Mouse (Mus musculus) hindbrain, embryonic 10.5 days (tissue): ENCODE data around the gene Gnaz. TPM values are rescaled to one million over a fixed set of nuclear protein-coding genes. Genes with fewer than 3 reads are reported as not detected.

ENCODE experiments used
- DNase-seq: peaks from one replicate; pipeline ENCODE4 v3.0.0-alpha.2; 2017; ENCODE audit warnings: low spot score
- H3K27ac ChIP-seq: fragments of 300-500 bp; sonication (generic); 2 replicates; pipeline ENCODE4 v1.5.1; 2016; ENCODE audit warnings: mild to moderate bottlenecking, moderate library complexity
- H3K27me3 ChIP-seq: fragments of 300-500 bp; sonication (generic); 2 replicates; pipeline ENCODE4 v1.6.1; 2016; ENCODE audit warnings: mild to moderate bottlenecking; ENCODE audit not compliant: poor library complexity, insufficient read depth, severe bottlenecking
- H3K36me3 ChIP-seq: fragments of 300-500 bp; sonication (generic); 2 replicates; pipeline ENCODE4 v1.6.1; 2016; ENCODE audit warnings: mild to moderate bottlenecking, moderate library complexity
- H3K4me1 ChIP-seq: fragments of 300-500 bp; sonication (generic); replicated peaks from 2 replicates; pipeline ENCODE4 v1.6.1; 2016; ENCODE audit warnings: mild to moderate bottlenecking
- H3K4me3 ChIP-seq: fragments of 300-500 bp; sonication (generic); 2 replicates; pipeline ENCODE4 v1.5.1; 2016; ENCODE audit warnings: mild to moderate bottlenecking, moderate library complexity
- H3K9me3 ChIP-seq: fragments of 300-500 bp; sonication (generic); 2 replicates; pipeline ENCODE4 v1.6.1; 2016; ENCODE audit warnings: mild to moderate bottlenecking, moderate library complexity
- WGBS: fragments of 180-500 bp; shearing (Covaris S2); methylation state at CpG from one replicate; pipeline ENCODE4 v1.1.7; 2016; 5-methylcytosine and 5-hydroxymethylcytosine counted together
- polyA plus RNA-seq: library from polyadenylated mRNA; unstranded; fragments of >200 nt; fragmentation: Nextera tagmentation; extraction: Ambion mirVana; gene quantifications from 2 replicates; pipeline ENCODE4 v1.2.1, GENCODE M21; 2016

The Gnaz gene
- polyA plus RNA-seq, 1 experiment from 2014 or later: 15.0 TPM

DNA sequence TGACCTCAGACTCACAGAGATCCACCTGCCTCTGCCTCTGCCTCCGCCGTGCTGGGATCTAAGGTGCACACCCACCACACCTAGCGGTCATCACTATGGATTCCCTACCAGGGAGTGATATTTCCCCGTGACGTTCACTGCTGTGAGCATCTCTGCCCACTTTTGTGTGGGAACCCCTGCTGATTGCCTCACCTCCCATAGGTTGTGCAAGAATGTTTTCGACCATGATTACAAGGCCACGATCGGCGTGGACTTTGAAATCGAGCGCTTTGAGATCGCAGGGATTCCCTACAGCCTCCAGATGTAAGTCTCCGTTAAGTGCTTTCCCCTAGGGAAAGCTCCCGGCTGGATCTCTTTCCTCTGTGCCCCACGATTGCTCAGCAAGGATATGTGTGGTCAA is 78.9 kb downstream of the Gnaz start:
- 93% methylated on average over 15 of the region's 15 CpGs for WGBS
- no peak overlapping the region for H3K4me3 ChIP-seq
- DNase-seq: no peak
- H3K36me3 ChIP-seq: peaks cover 25% of the 10 kb centered on the region; the same call in 1 of the 2 replicates
- H3K9me3 ChIP-seq: no peaks in the 10 kb centered on the region
- no peak overlapping the region for H3K27ac ChIP-seq
- peaks cover 16% of the 10 kb centered on the region; the same call in 1 of the 2 replicates for H3K4me1 ChIP-seq
- H3K27me3 ChIP-seq: no peaks in the 10 kb centered on the region

DNA sequence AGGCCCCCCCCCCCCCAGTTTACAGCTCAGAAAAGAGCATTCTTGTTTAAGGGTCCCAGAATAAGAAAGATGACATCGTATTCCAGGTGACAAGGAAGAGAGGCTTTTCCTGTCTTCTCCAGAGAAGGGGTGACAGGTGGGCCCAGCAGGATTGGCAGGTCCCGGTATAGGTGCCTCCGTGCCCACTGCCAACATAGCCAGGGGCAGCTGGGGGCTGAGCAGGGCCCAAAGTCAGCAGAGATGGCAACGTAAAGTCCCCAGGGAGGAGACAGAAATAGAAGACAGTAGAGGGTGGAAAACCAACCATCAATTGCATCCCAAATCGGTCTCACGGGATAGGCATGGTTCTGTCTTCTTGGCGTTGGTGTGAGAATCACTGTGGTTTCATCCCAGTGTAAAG is 81.7 kb downstream of the Gnaz start:
- peaks cover 20% of the 10 kb centered on the region; the same call in 1 of the 2 replicates for H3K36me3 ChIP-seq
- H3K27me3 ChIP-seq: no peaks in the 10 kb centered on the region; the same call in 1 of the 2 replicates
- peaks cover 19% of the 10 kb centered on the region; the same call in 1 of the 2 replicates for H3K4me1 ChIP-seq
- 92% methylated on average over 7 of the region's 7 CpGs for WGBS
- H3K4me3 ChIP-seq: no peak overlapping the region
- H3K27ac ChIP-seq: no peak overlapping the region
- no peaks in the 10 kb centered on the region for H3K9me3 ChIP-seq
- no peak for DNase-seq

DNA sequence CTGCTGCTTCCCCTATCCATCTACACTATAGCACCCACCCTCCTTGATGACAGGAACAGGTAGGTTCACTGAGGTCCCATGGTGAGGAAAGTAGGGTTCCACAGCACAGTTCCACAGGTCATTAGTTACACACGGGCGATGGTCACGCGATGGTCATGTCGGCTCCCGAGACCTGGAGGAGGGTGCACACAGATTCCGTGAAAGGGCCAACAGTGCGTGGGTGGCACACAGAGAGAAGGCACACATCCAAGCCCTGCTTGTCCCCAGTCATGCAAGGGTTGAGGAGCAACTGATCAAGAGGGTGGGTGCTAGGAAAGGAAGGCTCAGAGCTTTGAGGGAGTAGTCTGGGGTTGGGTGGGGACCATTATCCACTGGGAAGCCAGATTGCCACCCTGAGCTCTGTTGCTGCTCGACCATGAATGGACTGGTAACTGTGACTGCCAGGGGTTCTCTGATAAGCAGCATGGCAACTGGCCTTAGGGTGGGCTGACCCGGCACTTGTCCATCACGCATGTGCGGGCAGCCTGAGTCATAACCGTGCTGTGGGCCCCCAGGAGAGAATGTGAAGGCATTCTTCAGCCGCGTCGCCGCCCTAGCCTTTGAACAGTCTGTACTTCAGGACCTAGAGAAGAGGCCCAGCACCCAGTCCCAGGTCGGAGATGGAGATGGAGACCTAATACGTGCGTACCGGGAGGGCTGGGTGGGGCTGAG is 84.5 kb downstream of the Gnaz start:
- Histone ChIP-seq H3K4me1 (peaks cover 19% of the 10 kb centered on the region), H3K27ac (no peak overlapping the region), H3K9me3 (no peaks in the 10 kb centered on the region), H3K4me3 (no peak overlapping the region), H3K27me3 (peaks cover 4% of the 10 kb centered on the region; the same call in 1 of the 2 replicates), H3K36me3 (peaks cover 7% of the 10 kb centered on the region; the same call in 1 of the 2 replicates)
- DNase-seq: no peak
- 95% methylated on average over 21 of the region's 21 CpGs for WGBS

DNA sequence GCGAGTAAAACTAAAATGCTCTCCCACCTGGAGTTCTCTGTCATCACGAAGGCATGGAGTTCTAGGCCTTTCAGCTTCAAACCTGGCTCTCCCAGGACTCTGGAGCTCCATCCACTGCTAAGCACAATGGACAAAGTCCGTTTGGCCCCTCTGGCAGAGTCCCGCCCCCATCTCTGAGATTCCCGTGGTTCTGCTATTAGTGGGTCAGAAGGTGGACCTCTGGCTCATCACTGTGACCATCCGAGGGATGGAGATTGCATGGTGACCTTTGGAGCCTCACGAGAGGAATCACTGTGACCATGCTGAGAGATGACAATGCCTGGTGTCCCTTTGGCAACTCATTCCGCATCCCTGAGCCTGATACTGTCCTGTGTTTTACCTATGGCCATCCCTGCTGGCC is 85.9 kb downstream of the Gnaz start:
- Histone ChIP-seq H3K4me1 (peaks cover 33% of the 10 kb centered on the region), H3K27ac (no peak overlapping the region), H3K27me3 (peaks cover 16% of the 10 kb centered on the region), H3K9me3 (no peaks in the 10 kb centered on the region), H3K4me3 (no peak overlapping the region), H3K36me3 (peaks cover 3% of the 10 kb centered on the region; the same call in 1 of the 2 replicates)
- DNase-seq: no peak
- 78% methylated on average over 8 of the region's 8 CpGs for WGBS

DNA sequence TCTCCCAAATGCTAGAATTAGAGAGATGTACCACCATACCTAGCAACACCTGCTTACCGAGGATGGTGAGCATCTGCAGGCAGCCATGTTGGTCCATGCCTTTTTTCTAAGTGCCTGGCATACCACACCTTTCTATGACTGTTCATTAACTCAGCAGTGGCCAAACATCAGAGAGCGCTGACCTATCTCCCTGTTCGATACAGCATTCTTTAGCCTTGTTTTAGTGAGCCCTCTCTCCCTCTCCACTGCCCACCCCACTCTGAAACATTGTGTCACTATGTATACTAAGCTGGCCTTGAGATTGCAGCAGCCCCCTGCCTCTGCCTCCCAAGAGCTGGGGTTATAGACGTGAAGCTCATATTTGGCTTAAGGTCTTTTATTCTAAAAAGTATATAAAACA is 86.7 kb downstream of the Gnaz start:
- Histone ChIP-seq H3K4me3 (no peak overlapping the region), H3K27me3 (peaks cover 16% of the 10 kb centered on the region), H3K4me1 (peaks cover 40% of the 10 kb centered on the region), H3K27ac (no peak overlapping the region), H3K36me3 (peaks cover 3% of the 10 kb centered on the region; the same call in 1 of the 2 replicates), H3K9me3 (no peaks in the 10 kb centered on the region)
- 88% methylated on average over 4 of the region's 4 CpGs for WGBS
- no peak for DNase-seq

DNA sequence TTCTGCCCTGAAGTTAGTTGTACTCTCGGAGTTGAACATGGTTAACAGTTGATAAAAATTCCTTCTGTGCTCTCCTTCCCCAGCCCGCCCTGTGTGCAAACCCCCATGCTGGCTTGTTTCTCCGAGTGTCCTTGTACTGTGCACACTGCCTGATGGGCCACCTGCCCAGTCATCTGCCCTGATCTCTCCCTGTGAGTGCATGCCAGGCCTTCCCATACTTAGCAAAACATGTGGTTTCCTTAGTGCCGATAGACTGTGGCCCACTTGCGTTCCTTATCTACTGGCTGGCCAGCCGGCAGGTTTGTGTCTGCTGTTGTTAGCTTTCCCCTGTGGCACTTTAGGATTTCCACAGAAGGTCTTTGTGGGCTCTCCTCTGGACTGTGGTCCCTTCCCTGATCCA is 87.1 kb downstream of the Gnaz start:
- H3K9me3 ChIP-seq: no peaks in the 10 kb centered on the region
- no peak overlapping the region for H3K27ac ChIP-seq
- no peak for DNase-seq
- peaks cover under 1% of the 10 kb centered on the region; the same call in 1 of the 2 replicates for H3K36me3 ChIP-seq
- H3K4me3 ChIP-seq: no peak overlapping the region
- peaks cover 45% of the 10 kb centered on the region for H3K4me1 ChIP-seq
- peaks cover 16% of the 10 kb centered on the region for H3K27me3 ChIP-seq
- 84% methylated on average over 6 of the region's 6 CpGs for WGBS

DNA sequence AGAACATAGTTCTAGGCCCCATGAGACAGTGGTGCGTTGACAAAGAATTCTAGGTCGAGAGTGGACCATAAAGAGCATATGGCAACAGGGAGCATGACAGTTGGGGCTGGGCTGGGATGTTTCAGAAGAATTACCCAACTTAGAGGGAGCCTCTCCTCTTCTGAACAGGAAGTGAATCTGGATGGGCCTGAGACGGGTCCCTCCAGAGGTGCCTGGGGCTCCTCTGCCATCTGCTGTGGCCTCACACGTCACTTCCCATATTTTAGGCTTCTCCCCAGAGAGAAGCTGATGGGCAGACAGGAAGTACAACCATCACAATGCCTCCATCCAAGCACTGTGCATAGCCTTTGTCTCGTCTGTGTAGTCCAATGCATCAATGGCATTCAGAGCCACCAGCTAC is 88.7 kb downstream of the Gnaz start:
- H3K27me3 ChIP-seq: peaks cover 16% of the 10 kb centered on the region
- no peaks in the 10 kb centered on the region for H3K36me3 ChIP-seq
- peak overlapping the region; percentile 65 for H3K27ac ChIP-seq
- H3K4me1 ChIP-seq: peaks cover 60% of the 10 kb centered on the region
- no peaks in the 10 kb centered on the region for H3K9me3 ChIP-seq
- WGBS: 67% methylated on average over 5 of the region's 5 CpGs
- no peak overlapping the region for H3K4me3 ChIP-seq
- DNase-seq: no peak

DNA sequence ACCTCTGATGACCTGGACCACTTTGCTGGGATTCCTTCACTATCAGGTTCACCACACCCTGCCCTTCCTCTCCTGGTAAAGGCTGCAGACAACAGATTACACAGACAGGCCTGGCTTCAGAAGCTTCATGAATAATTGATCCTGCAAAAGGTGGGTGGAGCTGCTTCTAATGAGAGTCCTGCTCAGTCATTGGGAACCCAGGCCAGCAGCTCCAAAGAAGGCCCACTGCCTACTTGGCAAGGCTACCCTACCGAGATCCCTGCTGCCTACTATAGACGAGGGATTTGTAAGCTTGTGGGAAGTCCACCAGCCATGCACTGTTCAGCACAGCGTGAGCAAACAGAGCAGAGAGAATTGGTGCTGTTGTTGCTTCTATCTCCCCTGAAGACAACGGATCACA is 89.3 kb downstream of the Gnaz start:
- 7% methylated on average over 4 of the region's 4 CpGs for WGBS
- Histone ChIP-seq H3K9me3 (no peaks in the 10 kb centered on the region), H3K4me1 (peaks cover 62% of the 10 kb centered on the region)

DNA sequence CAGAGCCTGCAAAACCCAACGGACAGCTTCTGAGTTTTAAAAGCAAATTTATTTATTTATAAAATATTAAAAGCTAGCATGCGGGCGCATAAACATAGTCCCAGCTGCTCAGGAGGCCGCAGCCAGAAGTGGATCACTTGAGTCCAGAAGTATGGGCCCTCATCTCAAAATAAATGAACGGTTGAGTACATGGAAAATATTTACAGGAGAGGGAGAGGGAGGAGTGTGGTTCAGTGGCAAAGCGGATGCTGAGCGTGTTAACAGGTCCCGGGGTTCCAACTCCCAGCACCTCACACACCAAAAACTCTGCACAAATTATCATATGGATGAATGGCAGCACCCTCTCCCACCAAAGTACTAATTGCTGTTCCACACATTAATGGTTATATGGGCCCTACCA is 91.4 kb downstream of the Gnaz start:
- DNase-seq: no peak
- 85% methylated on average over 8 of the region's 8 CpGs for WGBS
- Histone ChIP-seq H3K27ac (no peak overlapping the region), H3K36me3 (no peaks in the 10 kb centered on the region), H3K4me1 (peaks cover 76% of the 10 kb centered on the region), H3K9me3 (no peaks in the 10 kb centered on the region), H3K27me3 (peaks cover 39% of the 10 kb centered on the region), H3K4me3 (no peak overlapping the region)

More for the DNA sequence above, 89.3 kb downstream of the Gnaz start:
- H3K4me3 ChIP-seq: no peak overlapping the region
- peaks cover 20% of the 10 kb centered on the region for H3K27me3 ChIP-seq
- no peak for DNase-seq
- no peaks in the 10 kb centered on the region for H3K36me3 ChIP-seq
- H3K27ac ChIP-seq: peak overlapping the region; percentile 65; the same call in 1 of the 2 replicates

DNA sequence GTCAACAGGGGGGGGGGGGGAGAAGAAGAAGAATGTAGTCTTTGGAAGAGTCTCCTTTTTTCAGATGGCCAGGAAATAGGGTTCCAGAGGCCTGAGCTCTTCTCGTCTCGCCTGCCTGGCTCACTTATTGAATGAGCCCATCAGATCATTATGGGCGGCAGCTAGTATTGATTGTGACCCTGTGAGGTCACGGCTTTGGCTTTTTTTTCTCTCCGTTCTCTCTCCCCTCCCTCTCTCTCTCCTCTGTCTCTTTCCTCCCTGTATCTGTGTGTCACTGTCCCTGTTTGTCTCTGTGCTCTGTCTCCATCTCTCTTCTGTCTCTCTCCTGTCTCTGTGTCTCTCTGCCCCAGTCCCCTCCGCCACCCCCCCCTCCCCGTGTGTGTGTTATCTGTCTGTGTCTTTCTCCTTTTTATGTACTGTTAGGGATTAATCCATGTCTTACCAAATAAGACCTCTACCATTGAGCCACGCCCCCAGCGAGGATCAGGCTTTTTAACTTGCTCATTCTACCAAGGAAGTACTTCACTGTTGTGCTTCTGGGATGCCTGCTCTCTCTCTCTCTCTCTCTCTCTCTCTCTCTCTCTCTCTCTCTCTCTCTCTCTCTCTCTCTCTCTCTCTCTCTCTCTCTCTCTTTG is 91.9 kb downstream of the Gnaz start:
- Histone ChIP-seq H3K27ac (peak overlapping the region; percentile 94; the same call in 1 of the 2 replicates), H3K9me3 (no peaks in the 10 kb centered on the region), H3K36me3 (0 out of 2 replicates have a peak, but pooled peaks cover 3% of the 10 kb centered on the region), H3K4me1 (peaks cover 81% of the 10 kb centered on the region), H3K27me3 (peaks cover 41% of the 10 kb centered on the region), H3K4me3 (peak overlapping the region; percentile 89)
- no peak for DNase-seq
- WGBS: 16% methylated on average over 9 of the region's 9 CpGs

DNA sequence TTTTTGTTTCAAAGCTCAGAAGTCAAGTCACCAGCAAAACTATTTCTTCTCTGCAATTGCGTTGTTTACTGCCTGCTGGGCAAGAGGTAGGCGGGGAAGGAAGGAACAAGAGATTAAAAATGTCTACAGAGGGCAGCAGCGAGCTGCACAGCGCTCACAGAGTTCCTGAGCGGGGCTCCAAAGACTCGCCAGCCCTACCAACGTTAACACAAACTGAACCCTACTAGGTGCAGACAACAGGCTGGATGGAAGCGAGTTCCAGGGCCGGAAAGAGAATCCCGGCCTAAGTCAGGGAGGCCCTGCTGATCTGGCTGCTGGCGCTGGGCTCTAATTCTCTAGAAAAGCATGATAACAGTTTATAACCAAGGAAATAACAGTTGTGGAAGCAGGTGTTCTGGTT is 92.4 kb downstream of the Gnaz start:
- Histone ChIP-seq H3K4me3 (peak overlapping the region; percentile 89), H3K36me3 (peaks cover 6% of the 10 kb centered on the region), H3K27me3 (peaks cover 39% of the 10 kb centered on the region), H3K27ac (peak overlapping the region; percentile 94; the same call in 1 of the 2 replicates), H3K4me1 (peaks cover 86% of the 10 kb centered on the region), H3K9me3 (no peaks in the 10 kb centered on the region)
- 1% methylated on average over 11 of the region's 11 CpGs for WGBS
- peak; percentile 67 for DNase-seq

DNA sequence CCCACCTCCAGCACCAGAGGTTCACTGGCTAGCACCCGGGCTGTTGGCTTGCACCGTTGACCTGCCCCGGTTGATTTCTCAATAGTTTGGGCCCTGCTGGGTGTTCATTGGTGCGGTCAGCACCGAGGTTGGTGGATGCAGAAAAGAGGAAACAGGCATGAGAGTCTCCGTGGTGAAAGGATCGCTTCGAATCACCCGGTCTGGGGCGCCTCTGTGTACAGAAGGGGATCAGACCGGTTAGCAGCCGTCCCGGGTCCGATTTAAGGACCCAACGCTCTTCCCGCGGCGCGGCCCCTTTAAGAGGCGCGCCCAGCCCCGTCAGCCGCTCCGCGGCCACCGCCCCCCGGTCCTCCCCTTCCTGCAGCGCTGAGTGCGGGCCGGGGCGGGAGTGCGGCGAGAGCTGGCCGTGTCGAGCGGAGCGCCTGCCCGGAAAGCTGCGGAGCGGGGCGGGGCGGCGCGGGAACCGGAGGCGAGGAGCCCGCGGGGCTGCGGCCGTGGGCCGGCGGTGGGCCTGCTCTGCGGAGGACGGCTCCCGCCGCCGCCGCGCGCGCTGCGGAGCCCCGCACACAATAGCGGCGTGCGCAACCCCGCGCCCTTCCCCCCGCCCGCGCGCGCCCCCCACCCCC is 93.4 kb downstream of the Gnaz start, which contains the start of gene Bcr:
Gene Bcr, plus strand, starts transcription at position 376 of the 626 bp plus-strand sequence.
- Histone ChIP-seq H3K36me3 (peaks cover 16% of the 10 kb centered on the region), H3K4me1 (peaks cover 96% of the 10 kb centered on the region), H3K27me3 (peaks cover 37% of the 10 kb centered on the region), H3K27ac (peak within 1 kb of the TSS; percentile 94), H3K4me3 (peak within 1 kb of the TSS; percentile 89), H3K9me3 (no peaks in the 10 kb centered on the region)
- 1% methylated on average over 68 of the region's 73 CpGs for WGBS
- peak; percentile 78 for DNase-seq
